Mouse (Mus musculus): Measurements from ENCODE around the gene Naaladl2.

The Naaladl2 gene

GRCm38 (mm10) chr3:23962961-23963621 is 1181.0 kb downstream of the Naaladl2 start:
- no peak for DNase-seq (ENCODE audit: low read depth)

- no peak for DNase-seq (ENCODE audit: low read depth)
These were observed 1197.9 kb downstream of the Naaladl2 start for GRCm38 (mm10) chr3:23946182-23946581.

DNA sequence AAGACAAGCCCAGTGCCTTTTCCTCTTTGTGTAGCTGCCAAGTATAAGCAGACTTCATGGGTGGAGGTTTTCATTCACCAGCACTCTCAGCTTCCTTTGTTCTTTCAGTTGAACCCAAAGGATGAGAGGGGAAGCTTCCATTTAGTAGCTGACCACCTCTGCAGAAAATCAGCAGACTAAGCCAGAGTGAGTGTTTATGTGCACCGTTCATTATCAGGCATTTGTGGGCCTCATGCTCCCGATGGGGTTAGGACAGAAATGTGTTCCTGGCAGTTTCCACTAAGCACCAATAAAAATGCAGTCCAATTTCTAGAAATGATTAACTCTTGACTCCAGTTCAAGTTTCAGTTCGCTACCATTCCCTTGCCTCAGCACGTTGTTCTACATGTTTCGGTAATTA is 1206.8 kb downstream of the Naaladl2 start:
- DNase-seq (ENCODE audit: low read depth), result no peak

- DNase-seq (ENCODE audit: low read depth), result no peak
These were observed 1216.0 kb downstream of the Naaladl2 start for GRCm38 (mm10) chr3:23928097-23928496.

DNA sequence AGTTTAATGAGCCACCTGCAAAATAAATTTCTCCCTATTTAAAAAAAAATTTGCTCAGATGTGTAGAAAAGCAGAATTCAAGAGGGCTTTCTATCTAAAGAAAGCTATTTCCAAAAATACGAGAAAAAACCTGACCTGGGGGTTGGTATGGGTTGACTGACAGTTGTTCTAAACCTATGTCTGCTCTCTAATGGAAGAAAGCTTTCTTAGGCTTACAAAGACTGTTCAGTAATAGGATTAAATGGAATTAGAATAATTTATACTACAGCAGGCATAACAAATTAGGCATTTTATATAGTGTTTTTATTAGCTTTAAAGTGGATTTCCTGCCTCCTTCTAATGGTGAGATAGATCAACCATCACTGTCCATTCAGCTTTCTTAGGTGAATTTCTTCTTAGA is 1236.4 kb downstream of the Naaladl2 start:
- no peak for DNase-seq (ENCODE audit: low read depth)

GRCm38 (mm10) chr3:23865688-23866087 is 1278.4 kb downstream of the Naaladl2 start:
- DNase-seq (ENCODE audit: low read depth), result no peak

DNA sequence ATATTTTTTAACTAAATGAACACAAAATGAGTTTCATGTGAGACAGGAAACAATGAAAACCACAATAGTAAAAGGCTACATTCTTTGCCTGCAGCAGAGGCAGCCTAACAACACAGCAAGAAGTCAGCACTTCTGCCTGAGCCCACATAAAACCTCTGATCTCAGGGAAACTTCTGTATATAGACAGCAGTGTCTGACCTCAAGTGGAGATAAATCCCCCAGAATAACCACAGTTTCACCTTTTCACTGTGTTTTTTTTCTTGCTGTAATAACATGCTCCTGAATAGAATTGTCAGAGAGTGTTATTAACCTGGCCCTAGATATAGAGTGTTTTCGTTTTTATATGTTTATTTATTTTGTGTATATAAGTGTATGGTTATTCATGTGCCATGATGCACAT is 1286.8 kb downstream of the Naaladl2 start:
- no peak for DNase-seq (ENCODE audit: low read depth)

GRCm38 (mm10) chr3:23817585-23817984 is 1326.5 kb downstream of the Naaladl2 start:
- no peak for DNase-seq (ENCODE audit: low read depth)

DNA sequence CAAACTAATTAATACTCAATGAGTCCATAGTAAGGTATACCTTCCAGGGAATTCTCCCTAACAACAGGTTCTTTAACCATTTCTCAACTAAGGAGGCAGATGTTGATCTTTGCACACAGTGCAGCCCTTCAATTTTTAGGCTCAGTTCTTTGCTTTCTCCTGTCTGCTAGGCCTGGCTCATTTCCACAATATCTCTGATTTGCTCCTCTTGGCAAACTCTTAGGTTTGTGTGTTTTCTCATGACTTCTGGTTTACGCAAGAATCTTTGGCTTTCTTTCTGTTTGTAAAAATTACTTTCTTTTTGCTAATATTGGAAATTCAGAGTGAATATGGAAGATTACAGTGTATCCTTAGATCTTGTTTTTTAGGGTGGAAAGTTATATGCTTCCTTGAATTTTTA is 1385.3 kb downstream of the Naaladl2 start:
- no peak for DNase-seq (ENCODE audit: low read depth)
